Mouse (Mus musculus) lung, postnatal 0 days (tissue): ENCODE data around the gene Acot6. TPM values are rescaled to one million over a fixed set of nuclear protein-coding genes. Genes with fewer than 3 reads are reported as not detected.

Source experiments
- ATAC-seq: fragments of 200-750 bp; cut with Nextera tagmentation; 2 replicates; pipeline ENCODE4 v1.8.0; 2017; ENCODE audit warnings: moderate library complexity
- DNase-seq: peaks from one replicate; pipeline ENCODE4 v3.0.0-alpha.2; 2016; ENCODE audit warnings: low spot score
- H3K27ac ChIP-seq: fragments of 300-500 bp; sonication (generic); 2 replicates; pipeline ENCODE4 v1.5.1; 2014; ENCODE audit warnings: antibody characterized with exemption, mild to moderate bottlenecking, low read length, mixed read lengths
- H3K27me3 ChIP-seq: fragments of 300-500 bp; sonication (generic); replicated peaks from 2 replicates; pipeline ENCODE4 v1.6.1; 2014; ENCODE audit warnings: low read length, mixed read lengths; ENCODE audit not compliant: insufficient read depth
- H3K36me3 ChIP-seq: fragments of 300-500 bp; sonication (generic); 2 replicates; pipeline ENCODE4 v1.6.1; 2014; ENCODE audit warnings: low read length, mixed read lengths; ENCODE audit not compliant: insufficient read depth
- H3K4me1 ChIP-seq: fragments of 300-500 bp; sonication (generic); 2 replicates; pipeline ENCODE4 v1.6.1; 2014; ENCODE audit warnings: antibody characterized with exemption, low read depth, low read length, mixed read lengths; ENCODE audit not compliant: insufficient read depth
- H3K4me2 ChIP-seq: fragments of 300-500 bp; sonication (generic); replicated peaks from 2 replicates; pipeline ENCODE4 v1.6.1; 2014; ENCODE audit warnings: low read depth, mild to moderate bottlenecking, low read length, moderate library complexity, mixed read lengths
- H3K4me3 ChIP-seq: fragments of 300-500 bp; sonication (generic); 2 replicates; pipeline ENCODE4 v1.5.1; 2014; ENCODE audit warnings: low read depth, low read length
- H3K9ac ChIP-seq: fragments of 300-500 bp; sonication (generic); replicated peaks from 2 replicates; pipeline ENCODE4 v1.6.1; 2014; ENCODE audit warnings: low read depth, mild to moderate bottlenecking
- H3K9me3 ChIP-seq: fragments of 300-500 bp; sonication (generic); 2 replicates; pipeline ENCODE4 v1.6.1; 2016; ENCODE audit warnings: low read length, mixed read lengths
- CTCF ChIP-seq: IDR thresholded peaks from 2 replicates; pipeline ENCODE4 v1.5.1; 2016; ENCODE audit warnings: antibody characterized with exemption, mild to moderate bottlenecking
- EP300 ChIP-seq: IDR thresholded peaks from 2 replicates; pipeline ENCODE4 v1.6.1; 2016; ENCODE audit warnings: antibody characterized with exemption, mild to moderate bottlenecking, control low read depth
- WGBS: fragments of 180-500 bp; shearing (Covaris S2); extraction: QIAGEN DNeasy Blood & Tissue Kit; methylation state at CpG from one replicate; pipeline ENCODE4 v1.1.7; 2014; 5-methylcytosine and 5-hydroxymethylcytosine counted together
- polyA plus RNA-seq: library from polyadenylated mRNA; unstranded; fragments of >200 nt; fragmentation: Nextera tagmentation; extraction: Ambion mirVana; gene quantifications from 2 replicates; pipeline ENCODE4 v1.2.1, GENCODE M21; 2015

Gene Acot6
- polyA plus RNA-seq, 1 experiment from 2014 or later, result 1.1 TPM

GRCm38 (mm10) chr12:84153414-84153813, 53.0 kb downstream of the Acot6 start:
- ATAC-seq, result no peak
- Histone ChIP-seq H3K4me2 (no peak overlapping the region), H3K4me1 (no peaks in the 10 kb centered on the region; the same call in 1 of the 2 replicates), H3K4me3 (no peak overlapping the region), H3K27me3 (no peaks in the 10 kb centered on the region), H3K27ac (no peak overlapping the region), H3K9ac (no peak overlapping the region), H3K36me3 (peaks cover 34% of the 10 kb centered on the region), H3K9me3 (no peaks in the 10 kb centered on the region)
- TF ChIP-seq CTCF (no peak), EP300 (no peak)
- WGBS, result 82% methylated on average over 6 of the region's 6 CpGs
- DNase-seq, result no peak

DNA sequence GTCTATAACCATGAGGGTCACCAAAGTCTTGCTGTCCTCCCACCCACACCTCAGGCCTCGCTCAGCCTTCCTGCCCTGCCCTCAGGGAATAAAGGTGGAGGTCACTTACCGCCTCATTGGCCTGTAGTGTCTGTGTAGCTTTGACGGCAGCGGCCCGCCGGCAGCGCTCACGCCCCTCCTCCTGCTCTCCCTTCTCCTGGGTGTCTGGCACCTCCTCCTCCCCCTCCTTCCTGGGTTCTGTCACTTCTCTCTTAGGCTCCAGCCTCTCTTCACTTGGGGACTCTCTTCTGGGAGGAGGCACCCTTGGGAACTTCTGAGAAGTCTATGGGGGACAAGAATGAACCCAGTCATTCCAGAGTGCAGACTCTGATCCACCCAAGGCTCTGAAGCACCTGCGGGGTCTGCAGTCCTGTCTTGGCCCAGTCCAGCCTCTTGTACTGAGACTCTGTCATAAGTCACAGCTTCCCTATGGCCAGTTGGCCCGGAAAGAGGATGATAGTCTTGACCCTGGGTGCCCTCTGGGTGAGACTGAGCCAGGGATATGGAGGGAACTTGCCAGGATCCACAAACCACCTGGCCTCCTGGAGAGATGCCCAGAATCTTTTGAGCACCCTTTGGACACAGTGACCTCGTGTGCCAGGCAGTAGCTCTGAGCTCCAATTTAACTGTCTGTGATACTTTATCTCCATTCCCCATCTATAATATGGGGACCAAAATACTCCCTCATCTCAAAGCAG, 54.5 kb downstream of the Acot6 start:
- H3K27me3 ChIP-seq, result no peaks in the 10 kb centered on the region
- H3K4me1 ChIP-seq, result no peaks in the 10 kb centered on the region
- H3K27ac ChIP-seq, result no peak overlapping the region
- no peak overlapping the region for H3K4me2 ChIP-seq
- H3K9me3 ChIP-seq, result no peaks in the 10 kb centered on the region
- WGBS, result 47% methylated on average over 11 of the region's 11 CpGs
- H3K36me3 ChIP-seq, result peaks cover 42% of the 10 kb centered on the region
- no peak overlapping the region for H3K9ac ChIP-seq
- no peak overlapping the region for H3K4me3 ChIP-seq
- TF ChIP-seq EP300, result no peak
- no peak for TF ChIP-seq CTCF
- ATAC-seq (peak; percentile 71), DNase-seq (peak; percentile 47)

DNA sequence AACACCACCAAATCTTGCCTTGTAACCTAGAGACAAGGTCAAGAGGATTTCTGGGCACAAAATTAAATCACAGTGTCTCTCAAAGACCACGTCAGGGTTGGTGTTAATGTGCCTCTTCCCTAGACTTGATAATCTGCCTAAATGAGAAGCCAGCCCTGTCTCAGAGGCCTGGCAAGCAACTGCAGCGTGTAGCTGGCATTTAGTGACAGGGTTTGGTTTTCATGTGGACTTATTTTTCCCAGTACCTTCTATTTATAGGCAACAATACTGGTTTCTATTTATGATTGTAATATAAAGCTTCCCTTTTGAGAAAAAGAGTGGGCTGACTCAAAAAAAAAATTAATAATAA, 55.0 kb downstream of the Acot6 start:
- ATAC-seq (no peak), DNase-seq (no peak)
- H3K9ac ChIP-seq, result no peak overlapping the region
- H3K4me2 ChIP-seq, result no peak overlapping the region
- no peak overlapping the region for H3K4me3 ChIP-seq
- peaks cover 43% of the 10 kb centered on the region for H3K36me3 ChIP-seq
- TF ChIP-seq EP300 (no peak), CTCF (no peak)
- H3K27me3 ChIP-seq, result no peaks in the 10 kb centered on the region
- no peaks in the 10 kb centered on the region for H3K9me3 ChIP-seq
- H3K27ac ChIP-seq, result no peak overlapping the region
- WGBS, result 67% methylated on average over 2 of the region's 2 CpGs
- no peaks in the 10 kb centered on the region for H3K4me1 ChIP-seq

DNA sequence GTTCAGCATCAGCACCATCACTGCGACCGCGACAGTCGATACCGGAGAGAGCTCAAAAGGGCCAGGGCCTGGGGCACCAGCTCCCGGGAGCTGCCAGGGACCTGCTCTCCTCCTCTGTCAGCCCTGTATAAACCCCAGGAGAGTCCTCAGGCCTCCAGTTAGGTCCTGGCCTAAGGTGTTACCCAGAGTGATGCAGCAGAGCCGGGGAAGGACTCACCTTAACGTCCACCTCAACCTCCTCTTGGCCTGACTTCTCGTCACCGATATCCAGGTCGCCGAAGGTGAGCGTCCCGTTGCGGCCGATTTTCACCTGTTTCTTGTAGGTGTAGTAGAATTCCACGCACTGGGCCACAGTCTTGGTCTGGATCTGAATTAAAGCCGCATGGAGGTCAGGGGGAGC, 55.8 kb downstream of the Acot6 start:
- 97% methylated on average over 18 of the region's 18 CpGs for WGBS
- Histone ChIP-seq H3K27me3 (no peaks in the 10 kb centered on the region), H3K36me3 (peaks cover 46% of the 10 kb centered on the region), H3K4me1 (no peaks in the 10 kb centered on the region), H3K9me3 (no peaks in the 10 kb centered on the region), H3K4me2 (no peak overlapping the region), H3K9ac (no peak overlapping the region), H3K4me3 (no peak overlapping the region), H3K27ac (no peak overlapping the region)
- no peak for ATAC-seq
- DNase-seq, result no peak
- no peak for TF ChIP-seq EP300
- TF ChIP-seq CTCF, result no peak

DNA sequence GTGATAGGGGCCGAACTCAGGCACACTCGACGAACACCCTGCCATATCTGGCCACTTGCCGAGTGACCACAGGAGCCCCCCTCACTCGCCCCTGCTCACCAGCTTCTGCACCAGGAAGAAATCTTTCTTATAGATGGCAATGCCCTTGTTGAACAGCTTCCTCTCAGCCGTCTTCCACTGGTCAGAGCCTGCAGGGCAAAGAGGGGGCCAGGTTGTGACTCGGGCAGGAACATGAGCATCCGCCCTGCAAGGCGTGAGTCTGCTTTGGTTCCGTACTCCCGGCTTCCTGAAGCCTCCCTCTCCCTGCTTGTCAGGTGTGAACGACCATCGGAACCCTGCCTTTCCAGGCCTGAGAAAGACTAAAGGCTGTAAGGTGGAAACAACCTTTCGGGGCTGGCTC, 57.7 kb downstream of the Acot6 start:
- WGBS, result 88% methylated on average over 14 of the region's 14 CpGs
- DNase-seq (no peak), ATAC-seq (no peak)
- Histone ChIP-seq H3K27me3 (no peaks in the 10 kb centered on the region), H3K4me1 (no peaks in the 10 kb centered on the region), H3K36me3 (peaks cover 37% of the 10 kb centered on the region), H3K27ac (no peak overlapping the region), H3K4me3 (no peak overlapping the region), H3K9ac (no peak overlapping the region), H3K9me3 (no peaks in the 10 kb centered on the region), H3K4me2 (no peak overlapping the region)
- TF ChIP-seq CTCF (no peak), EP300 (no peak)

GRCm38 (mm10) chr12:84160491-84160890, 60.0 kb downstream of the Acot6 start:
- Histone ChIP-seq H3K4me1 (peaks cover 5% of the 10 kb centered on the region; the same call in 1 of the 2 replicates), H3K9ac (no peak overlapping the region), H3K4me3 (no peak overlapping the region), H3K27me3 (no peaks in the 10 kb centered on the region), H3K36me3 (peaks cover 33% of the 10 kb centered on the region), H3K27ac (no peak overlapping the region), H3K4me2 (no peak overlapping the region), H3K9me3 (no peaks in the 10 kb centered on the region)
- WGBS, result 94% methylated on average over 8 of the region's 8 CpGs
- TF ChIP-seq CTCF (no peak), EP300 (no peak)
- DNase-seq (no peak), ATAC-seq (no peak)

Other genes starting within 250 kb of the Acot6 start
- gene Numb, start 178.7 kb upstream of the Acot6 start, polyA plus RNA-seq, result 52.6 and 57.8 TPM in 2 replicates
- gene Riox1, start 150.0 kb upstream of the Acot6 start, polyA plus RNA-seq, result 11.7 and 11.9 TPM in 2 replicates
- not detected in 2 replicates for gene Heatr4, start 115.8 kb upstream of the Acot6 start, polyA plus RNA-seq
- 79.7 and 99.8 TPM in 2 replicates for gene Acot2, start 112.8 kb upstream of the Acot6 start, polyA plus RNA-seq
- gene Acot1, start 91.2 kb upstream of the Acot6 start, polyA plus RNA-seq, result 164 and 195 TPM in 2 replicates
- 0.12 and 0.13 TPM in 2 replicates for gene Acot4, start 62.3 kb upstream of the Acot6 start, polyA plus RNA-seq
- gene Gm49366, start 61.7 kb upstream of the Acot6 start, polyA plus RNA-seq, result not detected in 2 replicates
- gene Acot3, start 48.5 kb upstream of the Acot6 start, polyA plus RNA-seq, result not detected in 2 replicates
- not detected in 2 replicates for gene Acot5, start 31.3 kb upstream of the Acot6 start, polyA plus RNA-seq
- gene Dnal1, start 13.7 kb downstream of the Acot6 start, polyA plus RNA-seq, result 3.1 and 4.5 TPM in 2 replicates
- 1.9 and 2.9 TPM in 2 replicates for gene Pnma1, start 47.8 kb downstream of the Acot6 start, polyA plus RNA-seq
- gene Elmsan1, start 118.2 kb downstream of the Acot6 start, polyA plus RNA-seq, result 5.9 and 6.7 TPM in 2 replicates
- gene Ptgr2, start 184.6 kb downstream of the Acot6 start, polyA plus RNA-seq, result 26.3 and 28.0 TPM in 2 replicates
- gene Zfp410, start 216.2 kb downstream of the Acot6 start, polyA plus RNA-seq, result 44.9 and 49.0 TPM in 2 replicates